Mouse (Mus musculus) hindbrain, embryonic 14.5 days (tissue): ENCODE data around the gene Rfx2. TPM values are rescaled to one million over a fixed set of nuclear protein-coding genes. Genes with fewer than 3 reads are reported as not detected.

ENCODE experiments used
- ATAC-seq: fragments of 200-750 bp; cut with Nextera tagmentation; 2 replicates; pipeline ENCODE4 v1.8.0; 2017; ENCODE audit warnings: moderate number of reproducible peaks, mild to moderate bottlenecking, moderate TSS enrichment, moderate library complexity; ENCODE audit not compliant: low FRiP score
- DNase-seq: peaks from one replicate; pipeline ENCODE4 v3.0.0-alpha.2; 2015; ENCODE audit warnings: low spot score
- H3K27ac ChIP-seq: fragments of 300-500 bp; sonication (generic); 2 replicates; pipeline ENCODE4 v1.5.1; 2014; ENCODE audit warnings: mild to moderate bottlenecking, moderate library complexity
- H3K27me3 ChIP-seq: fragments of 300-500 bp; sonication (generic); 2 replicates; pipeline ENCODE4 v1.6.1; 2014; ENCODE audit warnings: mild to moderate bottlenecking, low read length, mixed read lengths; ENCODE audit not compliant: control insufficient read depth, insufficient read depth
- H3K36me3 ChIP-seq: fragments of 300-500 bp; sonication (generic); replicated peaks from 2 replicates; pipeline ENCODE4 v1.6.1; 2014; ENCODE audit not compliant: control insufficient read depth, insufficient read depth
- H3K4me1 ChIP-seq: fragments of 300-500 bp; sonication (generic); replicated peaks from 2 replicates; pipeline ENCODE4 v1.6.1; 2014; ENCODE audit warnings: antibody characterized with exemption, low read length, mixed read lengths; ENCODE audit not compliant: control insufficient read depth, insufficient read depth
- H3K4me2 ChIP-seq: fragments of 300-500 bp; sonication (generic); replicated peaks from 2 replicates; pipeline ENCODE4 v1.6.1; 2014; ENCODE audit warnings: mild to moderate bottlenecking, moderate library complexity
- H3K4me3 ChIP-seq: fragments of 300-500 bp; sonication (generic); replicated peaks from 2 replicates; pipeline ENCODE4 v1.5.1; 2014; ENCODE audit warnings: mild to moderate bottlenecking, low read length
- H3K9ac ChIP-seq: fragments of 300-500 bp; sonication (generic); 2 replicates; pipeline ENCODE4 v1.6.1; 2014
- H3K9me3 ChIP-seq: fragments of 300-500 bp; sonication (generic); 2 replicates; pipeline ENCODE4 v1.6.1; 2016; ENCODE audit warnings: low read length; ENCODE audit not compliant: control insufficient read depth
- WGBS: fragments of 180-500 bp; shearing (Covaris S2); extraction: QIAGEN DNeasy Blood & Tissue Kit; methylation state at CpG from one replicate; pipeline ENCODE4 v1.1.7; 2014; 5-methylcytosine and 5-hydroxymethylcytosine counted together
- polyA plus RNA-seq: library from polyadenylated mRNA; unstranded; fragments of >200 nt; fragmentation: Nextera tagmentation; extraction: Ambion mirVana; gene quantifications from 2 replicates; pipeline ENCODE4 v1.2.1, GENCODE M21; 2014

Gene Rfx2
- polyA plus RNA-seq, 1 experiment from 2014 or later = 4.3 TPM

- Histone ChIP-seq H3K36me3 (peaks cover 2% of the 10 kb centered on the region; the same call in 1 of the 2 replicates), H3K4me3 (no peak overlapping the region), H3K27ac (no peak overlapping the region), H3K9ac (no peak overlapping the region), H3K9me3 (no peaks in the 10 kb centered on the region), H3K4me2 (no peak overlapping the region), H3K4me1 (no peaks in the 10 kb centered on the region), H3K27me3 (no peaks in the 10 kb centered on the region)
- no peak for DNase-seq
- ATAC-seq = no peak
- 45% methylated on average over 6 of the region's 6 CpGs for WGBS
Measured at GRCm38 (mm10) chr17:56729151-56729550, 101.7 kb downstream of the Rfx2 start.

GRCm38 (mm10) chr17:56728117-56728516 lies 102.7 kb downstream of the Rfx2 start:
- peaks cover 12% of the 10 kb centered on the region for H3K36me3 ChIP-seq
- H3K4me2 ChIP-seq = no peak overlapping the region
- H3K9ac ChIP-seq = no peak overlapping the region
- DNase-seq (no peak), ATAC-seq (no peak)
- WGBS = 39% methylated on average over 12 of the region's 12 CpGs
- H3K4me3 ChIP-seq = no peak overlapping the region
- no peak overlapping the region for H3K27ac ChIP-seq
- no peaks in the 10 kb centered on the region for H3K27me3 ChIP-seq
- H3K4me1 ChIP-seq = no peaks in the 10 kb centered on the region
- H3K9me3 ChIP-seq = no peaks in the 10 kb centered on the region

- WGBS = 8% methylated on average over 12 of the region's 12 CpGs
- DNase-seq = no peak
Measured at GRCm38 (mm10) chr17:56727659-56728058, 103.2 kb downstream of the Rfx2 start.

GRCm38 (mm10) chr17:56727029-56727649 lies 103.7 kb downstream of the Rfx2 start:
- H3K4me1 ChIP-seq = no peaks in the 10 kb centered on the region
- 12% methylated on average over 7 of the region's 7 CpGs for WGBS
- H3K9me3 ChIP-seq = no peaks in the 10 kb centered on the region
- H3K4me2 ChIP-seq = no peak overlapping the region
- H3K9ac ChIP-seq = no peak overlapping the region
- H3K4me3 ChIP-seq = no peak overlapping the region
- ATAC-seq (no peak), DNase-seq (no peak)
- peaks cover 22% of the 10 kb centered on the region for H3K36me3 ChIP-seq
- H3K27me3 ChIP-seq = no peaks in the 10 kb centered on the region
- no peak overlapping the region for H3K27ac ChIP-seq

More at GRCm38 (mm10) chr17:56727659-56728058, 103.2 kb downstream of the Rfx2 start:
- H3K4me2 ChIP-seq = no peak overlapping the region
- no peak overlapping the region for H3K27ac ChIP-seq
- H3K4me1 ChIP-seq = no peaks in the 10 kb centered on the region
- no peak overlapping the region for H3K9ac ChIP-seq
- no peak overlapping the region for H3K4me3 ChIP-seq
- peaks cover 17% of the 10 kb centered on the region for H3K36me3 ChIP-seq
- no peaks in the 10 kb centered on the region for H3K9me3 ChIP-seq
- H3K27me3 ChIP-seq = no peaks in the 10 kb centered on the region
- ATAC-seq = no peak

Other genes with a start within 250 kb of the Rfx2 start
- 47.5 and 49.6 TPM in 2 replicates for gene Safb2, start 246.4 kb downstream of the Rfx2 start, polyA plus RNA-seq
- 75.7 and 75.8 TPM in 2 replicates for gene Safb, start 246.2 kb downstream of the Rfx2 start, polyA plus RNA-seq
- 179 and 193 TPM in 2 replicates for gene 2410015M20Rik, start 221.2 kb downstream of the Rfx2 start, polyA plus RNA-seq
- 1,005 and 1,263 TPM in 2 replicates for gene Rpl36, start 217.6 kb downstream of the Rfx2 start, polyA plus RNA-seq
- 45.0 and 45.4 TPM in 2 replicates for gene Lonp1, start 204.1 kb downstream of the Rfx2 start, polyA plus RNA-seq
- 1.2 and 1.5 TPM in 2 replicates for gene Catsperd, start 202.9 kb downstream of the Rfx2 start, polyA plus RNA-seq
- gene Ranbp3, start 157.7 kb downstream of the Rfx2 start, polyA plus RNA-seq = 91.8 and 101 TPM in 2 replicates
- gene Ndufa11, start 113.2 kb downstream of the Rfx2 start, polyA plus RNA-seq = 577 and 678 TPM in 2 replicates
- gene Vmac, start 113.0 kb downstream of the Rfx2 start, polyA plus RNA-seq = 15.9 and 22.9 TPM in 2 replicates
- 2.8 and 3.8 TPM in 2 replicates for gene Nrtn, start 73.5 kb downstream of the Rfx2 start, polyA plus RNA-seq
- gene Dus3l, start 66.3 kb downstream of the Rfx2 start, polyA plus RNA-seq = 76.9 and 81.9 TPM in 2 replicates
- 0.76 and 0.78 TPM in 2 replicates for gene Prr22, start 60.8 kb downstream of the Rfx2 start, polyA plus RNA-seq
- gene Acsbg2, start 43.4 kb upstream of the Rfx2 start, polyA plus RNA-seq = not detected in 2 replicates
- gene 1700061G19Rik, start 44.5 kb upstream of the Rfx2 start, polyA plus RNA-seq = 0.31 and 0.41 TPM in 2 replicates
- 50.1 and 53.2 TPM in 2 replicates for gene Mllt1, start 104.4 kb upstream of the Rfx2 start, polyA plus RNA-seq
- gene Acer1, start 151.1 kb upstream of the Rfx2 start, polyA plus RNA-seq = not detected in 2 replicates
- 163 and 172 TPM in 2 replicates for gene Clpp, start 159.3 kb upstream of the Rfx2 start, polyA plus RNA-seq
- gene Alkbh7, start 166.3 kb upstream of the Rfx2 start, polyA plus RNA-seq = 55.7 and 56.5 TPM in 2 replicates
- 0.47 and 0.68 TPM in 2 replicates for gene Pspn, start 169.0 kb upstream of the Rfx2 start, polyA plus RNA-seq
- gene Gtf2f1, start 180.3 kb upstream of the Rfx2 start, polyA plus RNA-seq = 54.5 and 58.2 TPM in 2 replicates
- gene Gm17949, start 180.5 kb upstream of the Rfx2 start, polyA plus RNA-seq = 0.28 and 0.40 TPM in 2 replicates
- gene Khsrp, start 200.5 kb upstream of the Rfx2 start, polyA plus RNA-seq = 36.0 and 38.1 TPM in 2 replicates
- gene Slc25a41, start 210.6 kb upstream of the Rfx2 start, polyA plus RNA-seq = not detected in 2 replicates
- 4.0 and 4.2 TPM in 2 replicates for gene Crb3, start 228.1 kb upstream of the Rfx2 start, polyA plus RNA-seq
- 40.6 and 46.8 TPM in 2 replicates for gene Slc25a23, start 228.8 kb upstream of the Rfx2 start, polyA plus RNA-seq
- 2.8 and 3.6 TPM in 2 replicates for gene Dennd1c, start 247.5 kb upstream of the Rfx2 start, polyA plus RNA-seq